Mouse (Mus musculus) heart, adult 2 months (tissue): ENCODE measurements around the gene Il1rn.

Experiments
- CTCF ChIP-seq: fragments of 200-600 bp; IDR thresholded peaks from 2 replicates; pipeline ENCODE4 v1.8.1; 2022; ENCODE audit warnings: antibody characterized with exemption, mild to moderate bottlenecking, moderate library complexity
- EP300 ChIP-seq: fragments of 200-500 bp; IDR thresholded peaks from 2 replicates; pipeline ENCODE4 v1.6.1; 2011; ENCODE audit warnings: low read depth, low read length, control low read depth; ENCODE audit not compliant: insufficient read depth
- POLR2A ChIP-seq: fragments of 200-500 bp; IDR thresholded peaks from 2 replicates; pipeline ENCODE4 v1.6.1; 2011; ENCODE audit warnings: mild to moderate bottlenecking, low read depth, low read length, control low read depth; ENCODE audit not compliant: insufficient read depth

DNA sequence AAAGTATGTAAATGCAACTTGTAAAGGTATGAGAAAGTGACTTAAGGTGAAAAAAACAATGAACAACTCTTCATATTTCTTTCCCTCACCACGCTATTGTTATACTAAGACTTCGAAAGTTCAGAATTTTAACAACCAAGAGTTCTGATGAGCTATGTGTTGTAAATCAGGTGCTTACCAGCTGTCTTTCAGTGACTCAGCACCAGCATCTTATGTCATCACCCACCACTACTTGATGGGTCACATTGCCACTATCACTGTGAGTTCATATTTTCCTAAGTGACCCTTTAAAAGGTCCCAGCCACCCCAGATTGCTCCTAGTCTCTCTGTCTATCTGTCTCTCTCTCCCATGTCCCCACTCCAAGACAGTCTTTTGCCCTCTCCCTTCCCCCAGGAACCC is 16.4 kb downstream of the Il1rn start:
- TF ChIP-seq CTCF (no peak), POLR2A (no peak), EP300 (no peak)
